Mouse (Mus musculus): ENCODE results near the gene Arid3c.

Arid3c gene

DNA sequence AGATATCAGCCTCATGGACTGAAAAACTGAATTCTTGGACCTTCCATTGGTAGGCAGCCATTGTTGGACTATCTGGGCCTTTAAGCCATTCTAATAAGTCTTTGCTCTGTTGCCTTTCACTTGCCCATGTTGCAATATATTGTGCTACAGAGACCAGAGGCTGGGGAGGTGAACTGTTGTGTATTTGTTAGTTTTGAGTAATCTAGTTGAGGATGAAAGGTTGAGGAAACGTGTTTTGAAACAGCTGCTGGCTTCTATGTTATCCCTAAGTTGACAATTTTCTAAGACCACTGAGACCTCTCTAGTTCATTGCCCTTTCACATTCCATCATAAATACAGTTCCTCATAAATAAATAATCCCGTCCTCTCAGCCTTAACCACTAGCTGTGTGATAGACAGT is 13.2 kb upstream of the Arid3c start:
- no peak for DNase-seq (ENCODE audit: low spot score)

DNA sequence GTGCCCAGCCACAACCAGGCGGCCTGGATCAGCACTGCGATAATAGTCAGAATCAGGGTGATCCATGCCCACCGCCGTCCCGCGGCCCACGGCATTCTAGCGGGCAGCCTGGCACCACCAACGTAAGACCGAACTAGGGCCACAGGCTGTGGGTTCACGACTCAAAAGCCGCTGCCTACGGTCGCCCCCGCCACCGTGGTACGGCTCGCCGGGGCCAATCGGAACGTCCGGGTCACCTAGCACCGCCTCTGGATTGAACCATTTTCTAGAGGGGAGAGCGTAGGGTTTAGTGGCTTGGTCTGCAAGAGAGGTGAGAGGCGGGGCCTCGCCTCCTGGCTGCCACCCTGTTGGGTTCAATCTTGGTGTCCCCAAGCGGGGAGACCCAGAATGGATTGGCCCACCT is 10.2 kb upstream of the Arid3c start:
- peak; percentile 85 for DNase-seq (ENCODE audit: low spot score)

DNA sequence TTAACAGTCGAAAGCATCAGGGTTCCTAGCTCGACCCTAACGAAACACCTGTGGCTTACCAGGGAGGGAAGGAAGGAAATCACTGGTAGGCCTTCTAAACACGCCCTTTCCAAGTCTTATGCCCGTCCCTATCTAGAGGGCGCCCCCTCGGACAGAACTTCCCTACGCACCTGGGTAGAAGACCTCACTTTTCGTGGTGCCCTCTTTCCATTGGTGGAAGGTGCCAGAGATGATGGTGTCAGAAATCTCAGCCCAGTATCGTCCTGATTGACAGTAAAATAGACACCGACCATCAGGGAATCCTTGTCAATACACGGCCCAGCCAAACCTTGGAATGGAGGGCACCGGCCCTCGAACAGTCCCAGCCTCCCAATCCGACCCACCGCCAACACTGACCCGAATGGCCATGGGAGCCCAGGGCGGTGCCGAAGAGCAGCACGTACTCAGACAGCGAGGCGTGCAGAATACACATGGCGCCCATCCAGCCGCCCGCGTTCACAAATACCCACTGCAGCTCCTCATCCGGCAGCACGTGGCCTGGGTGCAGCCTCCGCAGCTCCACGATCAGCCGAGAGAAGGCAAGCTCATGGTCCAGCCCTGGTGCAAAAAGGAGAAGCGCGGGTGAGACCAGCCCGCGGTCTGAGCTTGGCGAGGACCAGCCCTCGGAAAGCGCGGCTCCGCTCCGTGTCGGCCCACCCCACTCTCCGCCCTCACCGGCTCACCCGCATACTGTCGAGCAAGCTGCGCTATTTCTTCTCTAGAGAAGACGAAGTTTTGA is 9.6 kb upstream of the Arid3c start:
- DNase-seq (ENCODE audit: low spot score), result no peak

DNA sequence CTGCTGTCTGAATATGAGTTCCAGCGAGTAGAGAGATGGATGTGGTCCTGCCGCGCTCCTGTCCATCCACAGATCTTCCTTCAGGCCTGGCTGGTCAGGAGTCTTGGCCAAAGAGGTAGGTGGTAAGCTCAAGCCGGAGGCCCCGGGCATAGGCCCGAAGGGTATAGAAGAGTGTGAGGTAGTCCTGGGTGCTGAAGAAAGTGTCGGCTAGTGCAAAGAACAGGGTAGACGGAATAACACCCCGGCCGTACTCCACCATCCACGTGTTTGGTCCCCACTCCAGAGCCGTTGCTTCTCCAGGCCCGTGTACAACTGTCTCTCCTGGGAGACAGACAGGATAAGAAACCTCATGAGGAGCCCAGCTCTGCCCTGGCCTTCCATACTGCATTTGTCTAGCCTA is 8.3 kb upstream of the Arid3c start:
- no peak for DNase-seq (ENCODE audit: low spot score)

DNA sequence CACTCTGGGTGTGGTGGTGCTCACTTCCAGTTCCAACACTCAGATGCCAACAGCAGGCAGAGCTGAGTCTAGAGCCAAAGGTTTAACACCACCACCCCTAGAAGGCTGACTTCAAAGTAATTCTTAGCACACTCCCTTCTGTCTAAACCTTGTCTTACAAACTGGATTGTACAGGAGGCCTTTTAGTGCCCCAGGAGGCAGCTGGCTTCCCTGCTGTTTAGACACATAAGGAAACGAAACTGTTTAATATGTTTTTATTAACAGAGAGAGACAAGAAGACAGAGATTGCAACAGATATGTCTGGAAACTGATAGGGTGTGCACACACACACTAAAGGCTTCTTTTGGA is 7.3 kb upstream of the Arid3c start:
- no peak for DNase-seq (ENCODE audit: low spot score)

DNA sequence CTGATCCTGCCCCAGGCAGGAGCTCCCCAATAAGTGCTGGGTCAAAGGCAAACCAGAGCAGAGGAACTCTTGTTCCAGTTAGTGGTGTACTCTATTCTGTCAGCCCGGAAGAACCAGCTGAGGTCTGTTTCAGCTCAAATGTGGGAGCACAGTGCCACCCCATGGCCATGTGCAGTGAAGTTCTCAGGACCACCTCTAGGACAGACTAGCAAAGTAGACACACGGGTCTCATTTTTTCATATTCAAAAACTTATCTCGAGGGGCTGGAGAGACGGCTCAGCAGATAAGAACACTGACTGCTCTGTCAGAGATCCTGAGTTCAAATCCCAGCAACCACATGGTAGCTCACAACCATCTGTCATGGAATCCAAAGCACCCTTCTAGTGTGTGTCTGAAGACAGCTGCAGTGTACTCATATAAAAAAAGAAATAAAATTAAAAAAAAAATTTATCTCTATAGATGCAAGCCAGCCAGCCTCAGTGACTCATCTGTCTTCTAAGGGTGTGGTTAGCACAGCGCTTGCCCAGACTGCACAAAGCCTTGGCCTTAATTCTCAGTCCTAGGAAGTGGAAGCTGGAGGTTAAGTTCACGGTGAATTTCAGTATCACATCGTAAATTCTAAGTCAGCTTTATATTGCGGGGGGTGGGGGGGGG is 6.8 kb upstream of the Arid3c start:
- DNase-seq (ENCODE audit: low spot score), result peak; percentile 55

DNA sequence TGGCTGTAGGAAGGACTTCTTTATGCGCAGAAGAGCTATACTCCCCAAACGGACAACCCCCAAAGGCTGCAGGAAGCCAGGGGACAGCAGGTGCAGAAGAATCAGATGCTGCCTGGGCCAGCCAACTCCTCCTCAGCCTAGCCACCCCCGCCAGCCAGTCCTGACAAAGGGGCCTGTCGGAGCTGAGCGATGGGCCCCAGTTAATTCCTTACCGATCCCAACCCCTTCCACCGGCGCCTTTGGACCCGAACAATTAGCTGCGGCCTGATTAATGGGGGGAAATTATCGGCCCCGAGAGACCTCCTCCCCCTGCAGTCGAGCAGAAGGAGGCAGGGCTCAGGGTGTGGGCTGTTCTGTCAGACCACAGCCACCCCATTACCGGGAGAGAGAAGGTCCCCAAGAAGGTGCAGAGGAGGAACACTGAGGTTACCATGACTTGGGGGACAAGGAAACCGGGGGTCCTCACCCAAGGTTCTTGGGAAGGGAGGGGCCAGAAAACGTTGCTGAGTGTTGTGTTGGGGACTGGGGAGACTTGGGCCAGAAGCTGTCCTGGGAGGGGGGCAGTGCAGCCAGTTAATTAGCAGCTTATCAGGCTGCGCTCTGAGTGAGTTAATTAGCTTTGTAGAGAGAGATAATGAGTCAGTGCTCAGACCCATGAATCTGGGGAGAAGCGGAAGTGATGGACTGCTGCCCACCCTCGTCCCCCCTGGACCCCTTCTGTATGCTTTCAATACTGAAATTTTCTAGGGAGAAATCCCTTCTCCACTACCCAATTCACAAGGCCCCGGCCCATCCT is 3.9 kb downstream of the Arid3c start:
- DNase-seq (ENCODE audit: low spot score), result no peak

DNA sequence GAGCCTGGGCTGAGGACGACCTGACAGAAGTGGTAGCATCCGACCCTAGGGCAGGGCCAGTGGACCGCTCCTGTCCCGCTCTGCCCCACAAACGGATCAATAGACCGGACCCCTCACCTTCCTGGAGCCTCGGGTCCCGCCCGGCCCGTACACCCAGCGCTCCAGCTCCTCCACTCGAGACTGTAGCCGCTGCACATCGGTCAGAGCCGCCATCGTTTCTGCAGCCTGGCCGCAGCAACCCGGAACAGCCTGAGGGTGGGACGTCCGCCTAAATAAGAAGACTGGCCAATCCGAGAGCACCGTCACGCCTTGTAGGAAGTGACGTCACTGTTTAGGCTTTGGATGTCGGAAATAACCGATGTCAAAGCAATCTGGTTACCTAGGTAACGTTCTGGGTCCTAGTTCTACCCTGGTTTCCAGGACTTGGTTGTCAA is 8.0 kb downstream of the Arid3c start, which contains the start of gene Dctn3:
Dctn3 (minus strand) TSS at position 253 of the 434 bp plus-strand sequence.
- DNase-seq (ENCODE audit: low spot score), result peak; percentile 75

DNA sequence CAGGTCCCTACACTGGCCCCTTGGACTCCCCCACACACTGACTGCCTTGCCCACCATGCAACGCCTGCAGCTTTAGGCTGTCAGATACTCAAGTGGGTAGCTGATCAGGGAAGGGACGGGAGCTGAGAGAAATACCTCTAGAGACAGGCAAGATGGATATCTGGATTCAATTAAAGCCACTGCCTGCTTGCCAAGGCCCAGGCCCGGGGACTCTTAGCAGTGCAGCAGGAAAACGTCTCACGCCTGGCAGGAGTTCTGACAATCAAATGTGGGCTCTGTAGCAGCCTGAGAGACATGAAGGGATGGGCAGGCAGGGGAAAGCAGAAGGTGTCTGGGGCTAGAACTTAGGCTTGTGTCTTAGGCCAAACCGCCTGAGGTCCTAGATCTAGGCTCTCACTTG is 14.1 kb downstream of the Arid3c start:
- no peak for DNase-seq (ENCODE audit: low spot score)

DNA sequence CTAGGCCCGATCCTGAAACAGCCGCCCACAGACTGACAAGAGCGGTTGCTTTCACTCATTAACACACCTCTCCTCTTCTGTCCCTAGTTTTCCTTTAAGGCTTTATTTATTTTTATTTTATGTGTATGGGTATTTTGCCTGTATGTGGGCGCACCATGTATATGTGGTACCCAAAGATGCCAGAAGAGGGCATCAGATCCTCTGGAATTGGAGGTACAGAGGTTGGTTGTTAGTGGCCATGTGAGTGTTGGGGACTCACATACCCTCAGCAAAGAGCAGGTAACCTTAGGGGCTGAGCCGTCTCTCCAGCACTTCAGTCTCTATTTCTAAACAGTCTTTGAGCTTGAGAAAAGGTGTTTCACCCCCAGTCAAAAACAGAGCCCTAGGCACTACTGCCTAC is 15.3 kb downstream of the Arid3c start:
- no peak for DNase-seq (ENCODE audit: low spot score)

DNA sequence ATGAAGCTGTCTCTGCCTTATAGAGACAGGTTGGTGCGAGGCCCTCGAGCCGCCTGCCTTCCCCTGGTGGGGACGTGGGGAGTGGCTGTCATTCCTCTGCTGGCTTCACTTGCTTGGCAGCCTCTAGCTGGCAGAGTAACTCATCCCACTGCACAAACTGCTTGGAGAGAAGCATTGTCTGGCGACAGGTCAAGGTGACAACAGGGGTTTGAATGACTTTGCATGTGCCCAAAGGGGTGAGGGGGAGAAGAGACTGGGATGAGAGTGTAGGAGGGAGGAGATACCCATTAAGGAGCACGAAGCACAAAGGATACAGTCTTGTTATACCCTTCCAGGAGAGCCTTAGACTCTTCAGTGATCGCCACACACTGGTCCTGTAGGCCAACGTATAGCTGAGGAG is 15.9 kb downstream of the Arid3c start:
- no peak for DNase-seq (ENCODE audit: low spot score)

DNA sequence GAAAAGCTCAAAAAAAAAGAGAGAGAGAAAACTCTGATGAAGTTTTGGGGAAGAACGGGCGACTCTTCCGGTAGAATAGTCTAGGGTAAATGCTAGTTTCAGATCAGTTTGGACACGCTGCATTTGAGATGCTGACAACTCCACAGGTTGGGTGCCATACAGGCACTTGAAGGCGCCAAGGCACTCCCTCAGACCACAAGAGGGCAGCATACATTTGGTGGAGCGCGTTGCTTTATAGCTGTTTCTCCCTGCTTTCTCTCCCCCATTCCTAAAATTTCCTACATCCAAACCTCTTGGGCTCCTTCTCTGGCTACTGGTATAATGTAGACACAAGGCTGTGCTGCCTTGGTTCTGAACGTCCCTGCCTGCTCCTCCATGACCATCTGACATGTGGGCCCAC is 16.7 kb downstream of the Arid3c start:
- peak; percentile 60 for DNase-seq (ENCODE audit: low spot score)

DNA sequence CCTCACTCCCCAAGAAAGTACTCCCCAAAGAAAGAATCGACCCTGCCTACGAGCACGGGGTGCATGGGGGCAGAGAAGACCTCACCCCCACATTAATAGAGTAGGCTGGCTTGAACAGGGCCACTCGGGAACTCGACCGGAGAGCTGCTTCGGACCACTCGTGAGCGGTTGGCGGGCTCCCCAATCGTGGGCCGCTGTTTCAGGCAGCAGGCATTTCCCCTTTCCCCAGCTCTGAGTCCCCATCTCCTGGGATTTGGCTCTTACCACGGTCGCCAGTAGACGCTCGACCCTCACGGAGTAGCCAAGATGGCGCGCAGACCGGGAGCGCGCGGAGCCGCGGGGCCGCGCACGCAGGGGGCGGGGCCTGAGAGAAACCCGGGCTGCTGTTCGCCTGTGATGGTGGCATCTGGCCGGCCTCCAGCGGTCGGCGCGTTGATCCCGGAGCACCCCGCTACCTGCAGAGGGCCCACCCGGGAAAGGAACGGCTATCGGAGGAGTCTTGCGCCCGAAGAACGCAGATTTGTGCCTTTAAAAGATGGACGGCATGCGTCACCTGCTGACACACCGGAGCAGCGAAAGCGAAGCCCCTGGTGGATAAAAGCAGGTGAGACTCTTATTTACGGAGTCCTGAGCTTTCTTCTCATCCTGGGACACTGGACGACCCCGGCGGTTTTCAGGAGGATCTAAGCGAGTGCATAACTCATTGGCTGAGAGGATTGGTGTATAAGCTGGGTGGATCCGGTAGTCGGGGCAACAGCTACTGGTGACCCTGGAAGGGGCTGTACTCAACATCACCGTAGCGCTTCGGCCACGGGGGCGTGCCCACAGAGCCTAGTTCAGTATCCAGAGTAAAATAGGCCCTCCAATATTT is 17.5 kb downstream of the Arid3c start, which contains the start of gene Rpp25l:
Rpp25l (minus strand) TSS at position 338 of the 871 bp plus-strand sequence.
- peak; percentile 82 for DNase-seq (ENCODE audit: low spot score)

DNA sequence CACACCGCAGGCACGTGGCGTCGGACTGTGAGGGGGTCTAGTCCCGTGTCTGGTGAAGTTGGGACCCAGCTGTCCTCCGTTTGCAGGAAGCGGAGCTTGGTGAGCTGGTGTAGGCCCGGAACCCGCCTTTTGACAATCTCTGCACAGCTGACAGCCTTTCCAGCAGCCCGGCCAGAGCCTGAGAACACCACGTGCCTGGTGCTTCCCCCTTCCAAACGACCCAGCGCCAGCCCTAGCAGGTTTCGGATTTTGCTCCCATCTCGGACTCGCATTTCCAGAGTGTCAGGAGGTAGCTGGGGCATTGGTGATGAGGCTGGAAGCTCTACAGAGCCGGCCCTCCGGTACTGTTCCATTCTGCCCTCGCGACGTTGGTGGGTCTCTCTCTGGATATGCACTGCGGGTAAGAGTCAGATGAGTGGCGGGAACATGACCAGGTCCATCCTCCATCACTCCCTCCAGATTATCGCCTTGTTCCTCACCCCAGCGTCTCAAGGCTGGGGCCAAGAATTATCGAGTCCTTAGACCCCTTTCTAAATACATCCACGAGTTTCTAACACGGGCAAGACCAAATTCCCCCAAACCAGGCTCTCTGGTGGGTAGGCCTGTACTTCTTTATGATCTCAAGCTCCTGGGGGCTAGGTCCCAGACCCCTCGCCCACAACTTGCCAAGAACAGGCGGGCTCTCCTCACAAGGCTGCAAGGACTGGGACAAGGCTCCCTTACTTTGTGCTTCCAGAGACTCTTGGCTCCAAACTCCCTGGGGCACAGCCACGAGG is 18.3 kb downstream of the Arid3c start:
- DNase-seq (ENCODE audit: low spot score), result no peak

DNA sequence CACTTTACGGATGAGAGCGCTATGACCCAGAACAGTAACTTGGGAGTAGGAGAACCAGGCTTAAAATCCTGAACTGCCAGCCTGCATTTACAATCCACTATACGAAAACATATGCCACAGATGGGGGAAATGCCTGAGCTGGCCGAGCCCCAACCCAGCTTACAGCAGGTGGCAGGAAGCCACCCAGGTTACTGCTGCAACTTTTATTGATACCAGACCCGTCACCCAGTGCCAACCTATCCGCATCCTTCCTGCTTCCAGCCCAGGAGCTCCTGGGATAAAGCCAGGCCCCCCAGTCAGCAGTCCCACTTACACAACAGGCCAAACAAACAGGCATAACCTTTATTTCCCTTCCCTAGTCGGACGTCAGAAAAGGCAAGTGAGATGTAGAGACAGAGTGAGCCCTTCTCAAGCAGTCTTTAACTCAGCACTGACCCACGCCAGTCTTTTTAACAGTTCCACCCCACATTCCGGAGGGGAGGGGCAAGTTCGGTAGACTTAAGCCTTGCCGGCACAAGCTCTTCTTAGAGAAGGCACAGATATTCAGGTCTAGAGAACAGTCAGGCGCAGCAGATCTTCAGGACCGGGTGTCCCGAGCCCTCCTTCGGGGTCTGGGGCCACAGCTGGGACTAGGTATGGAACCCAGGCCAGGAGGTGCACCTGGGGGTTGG is 19.1 kb downstream of the Arid3c start:
- DNase-seq (ENCODE audit: low spot score), result no peak

DNA sequence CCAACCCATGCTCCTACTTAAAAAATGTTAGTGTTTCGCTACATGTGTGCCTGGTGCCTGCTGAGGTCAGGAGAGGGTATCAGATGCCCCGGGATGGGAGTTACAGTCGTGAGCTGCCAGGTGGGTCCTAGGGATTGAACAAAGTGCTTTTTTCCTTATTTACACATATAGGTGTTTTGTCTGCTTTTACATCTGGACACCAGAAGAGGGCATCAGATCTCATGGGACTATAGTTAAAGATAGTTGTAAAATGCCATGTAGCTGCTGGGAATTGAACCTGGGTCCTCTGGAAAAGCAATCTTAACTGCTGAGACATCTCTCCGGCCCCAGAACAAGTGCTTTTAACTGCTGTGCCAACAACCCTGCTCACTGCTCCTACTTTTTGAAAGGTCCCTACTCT is 20.7 kb downstream of the Arid3c start:
- DNase-seq (ENCODE audit: low spot score), result no peak

DNA sequence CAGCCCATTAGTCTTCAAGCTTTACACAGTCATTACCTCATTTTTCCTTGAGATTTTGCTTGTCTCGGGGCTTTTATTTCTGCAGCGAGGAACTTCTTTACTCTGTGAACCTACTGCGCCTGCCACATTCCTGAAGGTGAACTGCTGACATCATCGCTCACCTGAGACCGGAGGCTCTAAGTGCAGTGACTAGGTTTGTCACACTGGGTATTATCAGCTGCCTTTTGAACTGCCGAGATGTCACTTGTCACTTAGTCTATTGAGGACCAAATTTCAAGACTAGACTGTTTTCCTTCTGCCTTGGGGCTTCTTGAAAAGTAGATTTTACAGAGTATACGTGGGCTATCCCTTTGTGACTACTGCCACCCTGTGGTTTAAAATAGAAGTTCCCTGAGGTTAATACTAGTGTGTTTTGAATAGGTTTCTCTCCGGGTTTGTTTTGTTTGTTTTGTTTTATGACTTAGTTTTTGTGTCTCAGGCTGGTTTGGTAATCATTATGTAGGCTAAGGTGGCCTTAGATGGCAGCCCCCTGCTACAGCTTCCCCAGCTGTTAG is 22.7 kb downstream of the Arid3c start:
- no peak for DNase-seq (ENCODE audit: low spot score)

DNA sequence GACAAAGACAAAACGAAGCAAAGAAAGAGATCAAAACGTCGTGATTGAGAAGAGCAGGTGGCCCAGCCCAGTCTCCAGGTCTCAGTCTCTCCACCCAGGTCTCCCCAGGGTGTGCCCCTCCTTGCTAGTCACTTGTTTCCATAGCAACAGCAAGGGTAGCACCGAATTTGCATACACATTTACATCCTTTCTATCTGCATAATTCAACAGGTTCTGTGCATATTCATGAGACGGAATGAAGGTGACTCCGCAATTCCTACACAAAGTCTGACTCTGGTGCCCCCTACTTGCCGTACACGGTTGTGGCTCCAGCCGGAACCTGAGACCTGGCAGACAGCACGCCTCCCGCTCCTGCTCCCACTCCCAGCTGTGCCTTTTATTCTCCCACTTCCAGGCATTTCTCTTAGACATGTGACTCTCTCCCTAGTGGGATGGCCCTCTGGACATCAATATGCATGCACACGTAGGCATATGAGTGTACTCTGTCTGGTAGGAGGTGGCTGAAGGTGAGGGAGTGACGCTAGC is 23.9 kb downstream of the Arid3c start:
- DNase-seq (ENCODE audit: low spot score), result peak; percentile 43

DNA sequence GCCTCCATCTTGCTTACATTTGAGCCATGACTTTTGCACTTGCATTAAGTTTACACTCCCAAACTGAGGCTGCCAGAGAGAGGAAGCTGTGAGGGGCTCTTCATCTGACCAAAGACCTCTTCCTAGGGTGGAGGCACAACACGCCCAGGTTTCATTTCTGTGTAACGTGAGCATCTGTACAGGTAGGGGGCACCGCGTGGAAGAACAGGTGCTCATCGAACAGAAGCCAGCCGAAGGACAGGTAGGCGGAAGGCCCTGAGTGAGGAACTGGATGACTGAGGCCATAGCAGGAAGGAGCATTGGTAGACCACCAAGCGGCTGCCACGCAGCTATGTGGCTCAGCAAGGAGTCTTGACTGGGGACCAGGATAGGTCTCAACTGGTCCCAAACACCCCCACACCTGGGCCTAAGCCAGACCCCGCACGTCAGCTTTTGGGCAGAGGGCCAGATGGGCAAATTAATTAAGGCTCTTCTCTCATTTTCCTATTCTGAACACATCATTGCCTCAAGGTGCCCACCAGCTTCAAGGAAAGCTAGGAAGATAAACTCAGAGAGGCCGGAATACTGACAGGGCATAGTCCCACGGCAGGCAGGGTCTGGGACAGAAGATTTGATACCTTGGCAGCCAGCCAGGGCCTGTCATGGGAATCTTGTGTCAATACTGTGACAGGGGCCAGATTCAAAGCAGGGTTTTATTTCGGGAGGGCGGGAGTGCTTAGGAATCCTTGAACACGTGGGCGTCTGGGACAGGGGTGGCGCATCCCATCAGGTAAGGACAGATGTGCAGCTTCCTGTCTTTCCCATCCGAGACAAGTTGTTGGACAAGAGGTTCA is 24.8 kb downstream of the Arid3c start:
- DNase-seq (ENCODE audit: low spot score), result no peak
